Mouse (Mus musculus): Measurements from ENCODE around the gene Pla2g4d.
"Not testable (repeated sequence)": the region's sequence is repeated elsewhere in the genome, so short reads cannot be mapped to it uniquely, and the experiment has no call there.

Gene Pla2g4d

GRCm38 (mm10) chr2:120261346-120261745 lies 27.7 kb downstream of the Pla2g4d start:
- DNase-seq (ENCODE audit: low spot score), result no peak

DNA sequence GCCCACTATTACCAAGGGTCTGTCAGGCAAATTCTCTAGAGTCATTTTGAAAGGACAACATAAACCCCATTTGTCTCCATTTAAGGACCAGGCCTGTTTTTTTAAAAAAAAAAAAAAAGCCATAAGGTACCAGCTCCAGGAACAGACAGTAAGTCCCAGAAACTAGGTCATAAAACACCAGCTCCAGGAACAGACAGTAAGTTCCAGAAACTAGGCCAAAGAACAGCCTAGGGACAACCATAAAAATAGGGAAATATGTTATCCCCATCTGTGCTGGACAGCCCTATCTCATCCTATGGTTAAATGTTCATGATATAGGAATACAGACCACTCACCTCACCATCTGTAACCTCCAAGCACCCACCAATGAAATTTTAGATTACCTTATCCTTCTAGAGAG lies 32.7 kb downstream of the Pla2g4d start:
- DNase-seq (ENCODE audit: low spot score), result no peak

GRCm38 (mm10) chr2:120252644-120253043 lies 36.4 kb downstream of the Pla2g4d start:
- no peak for DNase-seq (ENCODE audit: low spot score)

DNA sequence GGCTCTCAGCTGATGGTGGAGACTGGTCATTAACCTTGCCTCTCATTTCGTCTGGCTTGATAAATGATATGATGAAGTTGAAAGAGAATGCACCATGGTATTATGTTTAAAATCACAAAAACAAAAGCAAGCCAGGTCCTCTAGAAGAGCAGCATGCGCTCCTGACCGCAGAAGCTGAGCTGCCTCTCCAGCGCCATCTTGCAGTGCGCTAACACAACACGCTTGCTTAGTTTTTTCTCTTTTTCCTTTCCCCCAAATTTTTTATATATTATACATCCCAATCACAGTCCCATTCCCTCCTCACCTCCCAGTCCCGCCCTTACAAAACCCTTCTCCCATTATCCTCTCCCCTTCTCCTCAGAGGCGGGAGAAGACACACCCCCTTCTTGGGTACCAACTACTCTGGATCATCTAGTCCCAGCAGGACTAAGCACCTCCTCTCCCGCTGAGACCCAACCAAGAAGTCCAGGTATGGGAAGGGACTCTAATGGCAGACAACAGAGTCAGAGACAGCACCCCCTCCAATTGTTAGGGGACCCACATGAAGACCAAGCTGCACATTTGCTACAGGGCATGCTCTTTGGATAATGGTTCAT lies 43.5 kb downstream of the Pla2g4d start:
- DNase-seq (ENCODE audit: low spot score), result no peak

GRCm38 (mm10) chr2:120244679-120245420 lies 44.1 kb downstream of the Pla2g4d start, which contains the start of gene Pla2g4e:
Gene Pla2g4e (minus strand): TSS chr2:120245335.
- no peak for DNase-seq (ENCODE audit: low spot score)

- DNase-seq (ENCODE audit: low spot score), result no peak
Measured at GRCm38 (mm10) chr2:120243995-120244394, 45.0 kb downstream of the Pla2g4d start.

- no peak for DNase-seq (ENCODE audit: low spot score)
Measured at GRCm38 (mm10) chr2:120242791-120243467, 46.1 kb downstream of the Pla2g4d start.

DNA sequence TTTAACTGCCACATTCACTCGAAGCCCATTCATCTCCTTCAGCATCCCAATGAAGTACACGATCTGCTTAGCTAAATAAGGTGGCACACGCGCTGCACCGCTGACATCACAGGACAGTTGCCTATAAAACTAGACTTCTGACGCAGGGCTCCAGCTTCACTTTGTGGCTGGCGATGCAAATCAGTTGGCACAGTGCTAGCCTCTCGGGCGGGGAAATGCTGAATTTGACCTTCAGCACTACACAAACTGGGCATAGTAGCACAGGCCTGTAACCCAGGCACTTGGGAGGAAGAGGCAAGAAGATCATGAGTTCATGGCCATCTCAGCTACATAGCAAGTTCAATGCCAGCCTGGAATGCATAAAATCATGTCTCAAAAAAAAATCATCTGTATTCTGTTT lies 50.3 kb downstream of the Pla2g4d start:
- DNase-seq (ENCODE audit: low spot score), result not testable (repeated sequence)

- no peak for DNase-seq (ENCODE audit: low spot score)
Measured at GRCm38 (mm10) chr2:120237784-120238183, 51.2 kb downstream of the Pla2g4d start.

DNA sequence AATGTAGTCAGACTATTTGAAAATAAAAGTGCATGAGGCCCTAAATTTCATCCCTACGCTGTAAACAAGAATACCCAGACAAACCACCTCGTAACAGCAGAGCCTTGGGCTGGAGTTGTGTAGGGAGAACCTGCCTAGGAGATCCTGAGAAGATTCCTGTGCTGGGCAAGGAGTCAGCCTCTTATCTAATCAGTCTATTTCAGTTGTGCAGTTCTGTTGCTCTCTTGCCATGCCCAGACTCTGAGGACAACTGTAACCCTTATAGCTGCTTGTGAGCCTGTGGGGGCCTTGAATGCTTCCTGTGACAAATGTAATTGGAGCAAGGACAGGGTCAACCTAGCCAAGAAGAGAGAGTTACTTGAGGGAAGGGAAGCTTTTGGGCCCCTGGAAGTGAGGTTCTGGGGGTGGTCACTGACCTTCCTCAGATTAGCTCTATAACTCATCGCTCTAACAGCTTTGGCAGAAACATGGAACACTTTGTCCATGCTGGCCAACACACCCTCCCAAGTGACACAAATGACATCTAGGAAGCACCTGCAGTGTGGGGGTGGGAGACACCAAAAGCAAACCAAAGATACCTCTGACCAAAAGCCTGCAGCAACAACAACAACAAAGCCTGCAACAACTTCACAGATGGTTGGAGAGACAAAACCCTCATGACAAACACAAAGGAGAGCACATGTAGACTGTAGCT lies 52.9 kb downstream of the Pla2g4d start:
- no peak for DNase-seq (ENCODE audit: low spot score)

DNA sequence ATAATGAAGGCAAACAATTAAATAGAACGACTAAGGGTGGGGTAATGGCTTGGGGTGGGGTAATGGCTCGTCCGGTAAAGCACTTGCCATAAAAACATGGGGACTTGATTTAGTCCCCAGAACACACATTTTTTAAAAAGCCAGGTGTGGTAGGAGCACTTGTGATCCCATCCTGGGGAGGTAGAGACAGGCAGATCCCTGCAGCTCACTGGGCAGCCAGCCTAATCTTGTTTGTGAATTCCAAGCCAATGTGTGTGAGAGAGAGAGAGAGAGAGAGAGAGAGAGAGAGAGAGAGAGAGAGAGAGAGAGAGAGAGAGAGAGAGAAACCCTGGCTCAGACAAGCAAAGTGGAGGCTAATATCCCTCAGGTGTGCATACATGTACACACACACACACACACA lies 53.6 kb downstream of the Pla2g4d start:
- DNase-seq (ENCODE audit: low spot score), result no peak

DNA sequence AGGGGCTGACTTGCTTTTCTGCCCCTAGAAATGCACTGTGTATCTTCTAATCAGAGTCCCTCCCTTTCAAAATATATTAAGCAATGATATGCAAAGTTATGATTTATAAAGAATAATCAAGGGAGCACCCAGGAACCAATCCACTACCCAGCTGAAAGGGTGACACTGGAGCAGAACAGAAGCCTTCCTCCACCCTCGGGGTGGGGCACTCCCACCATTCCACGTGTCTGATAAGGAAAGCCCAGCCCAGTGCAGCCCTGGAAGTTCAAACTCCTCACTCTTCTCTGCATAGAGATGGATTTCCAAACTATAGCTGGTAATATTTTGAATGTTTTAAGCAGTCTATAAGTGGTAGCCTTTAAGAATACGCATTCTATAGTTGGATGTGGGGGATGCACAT lies 57.4 kb downstream of the Pla2g4d start:
- DNase-seq (ENCODE audit: low spot score), result no peak
